8 mouse cellular contexts compared by ENCODE assay signal in genomic region chr11:89303421-89303820, GRCm38 (mm10). TPM values are rescaled to one million over a fixed set of nuclear protein-coding genes. Genes with fewer than 3 reads are reported as not detected.
DNase-seq lines count a peak whose midpoint lies in the region; ATAC-seq and TF ChIP-seq lines count a peak whose summit lies in the region.

No protein-coding gene starts in this region.

- H3K36me3 ChIP-seq in E14TG2a.4 (ENCODE audit: insufficient read depth, low read length), result no peaks in the 10 kb centered on the region
- H3K36me3 ChIP-seq in forebrain, postnatal 0 days (ENCODE audit: insufficient read depth), result no peaks in the 10 kb centered on the region
- H3K36me3 ChIP-seq in lung, embryonic 16.5 days (ENCODE audit: control insufficient read depth, insufficient read depth, low read length), result no peaks in the 10 kb centered on the region

- peaks cover 19% of the 10 kb centered on the region; the same call in 1 of the 2 replicates for H3K4me1 ChIP-seq in E14TG2a.4 (replicated peaks; ENCODE audit: low read depth, low read length)
- H3K4me1 ChIP-seq in forebrain, postnatal 0 days (ENCODE audit: insufficient read depth), result 0 out of 2 replicates have a peak, but pooled peaks cover 10% of the 10 kb centered on the region
- H3K4me1 ChIP-seq in lung, embryonic 16.5 days (replicated peaks; ENCODE audit: control insufficient read depth, insufficient read depth, low read length), result peaks cover 22% of the 10 kb centered on the region

- 5% methylated on average over 16 of the region's 16 CpGs for WGBS in forebrain, postnatal 0 days
- WGBS in lung, embryonic 16.5 days, result 1% methylated on average over 16 of the region's 16 CpGs

- TF ChIP-seq CTCF in E14TG2a.4 (conservative IDR thresholded peaks at IDR 0.05; ENCODE audit: low read length), result peak; percentile 74
- TF ChIP-seq CTCF in forebrain, postnatal 0 days (IDR thresholded peaks at IDR 0.05; ENCODE audit: low read depth), result peak; percentile 99

- H3K27me3 ChIP-seq in E14TG2a.4 (ENCODE audit: insufficient read depth, low read length), result peaks cover 63% of the 10 kb centered on the region
- peaks cover 6% of the 10 kb centered on the region; the same call in 1 of the 2 replicates for H3K27me3 ChIP-seq in forebrain, postnatal 0 days (ENCODE audit: insufficient read depth, low read length)
- H3K27me3 ChIP-seq in lung, embryonic 16.5 days (ENCODE audit: control insufficient read depth, insufficient read depth, low read depth, low read length), result peaks cover 17% of the 10 kb centered on the region

- intact Hi-C loops in heart, postnatal 36 days (cut with DNase I), result loop anchor here (1.0 to 5.0 kb wide), 3 partner anchors 138 to 316 kb away; no protein-coding TSS in a partner anchor

- H3K9me3 ChIP-seq in E14TG2a.4 (ENCODE audit: low read length), result peaks cover 6% of the 10 kb centered on the region
- H3K9me3 ChIP-seq in forebrain, postnatal 0 days (ENCODE audit: low read length), result no peaks in the 10 kb centered on the region
- H3K9me3 ChIP-seq in lung, embryonic 16.5 days (ENCODE audit: control insufficient read depth, low read length), result peaks cover 3% of the 10 kb centered on the region; the same call in 1 of the 2 replicates

- H3K4me3 ChIP-seq in E14TG2a.4 (replicated peaks; ENCODE audit: low read length), result peak overlapping the region; percentile 84
- H3K4me3 ChIP-seq in forebrain, postnatal 0 days (ENCODE audit: low read depth, low read length), result peak overlapping the region; percentile 66; the same call in 1 of the 2 replicates
- H3K4me3 ChIP-seq in lung, embryonic 16.5 days (ENCODE audit: low read length), result peak overlapping the region; percentile 68

- H3K4me2 ChIP-seq in forebrain, postnatal 0 days (ENCODE audit: low read depth), result peak overlapping the region; percentile 90
- H3K4me2 ChIP-seq in lung, embryonic 16.5 days (ENCODE audit: low read depth, low read length), result peak overlapping the region; percentile 97

- no peak overlapping the region for H3K27ac ChIP-seq in forebrain, postnatal 0 days (ENCODE audit: low read depth, low read length)
- H3K27ac ChIP-seq in lung, embryonic 16.5 days (ENCODE audit: low read length), result no peak overlapping the region

- peak; percentile 83 for ATAC-seq in forebrain, postnatal 0 days
- ATAC-seq in lung, embryonic 16.5 days (ENCODE audit: low read depth), result peak; percentile 67

- no peak overlapping the region; the same call in 1 of the 2 replicates for H3K9ac ChIP-seq in forebrain, postnatal 0 days
- no peak overlapping the region; the same call in 1 of the 2 replicates for H3K9ac ChIP-seq in lung, embryonic 16.5 days (ENCODE audit: low read length)

- peak; percentile 62 for DNase-seq in cerebellum, adult 11-12 months
- peak; percentile 94 for DNase-seq in forebrain, postnatal 0 days
- DNase-seq in heart, postnatal 36 days, result peak; percentile 80 to 84
- DNase-seq in layer of hippocampus, adult 8-10 months (ENCODE audit: low spot score in 2 of 2), result peak; percentile 84 to 85
- DNase-seq in ovary, postnatal 10 days (ENCODE audit: low spot score), result peak; percentile 70
- DNase-seq in thymus, postnatal 0 days (ENCODE audit: low spot score), result peak; percentile 91

RNA-seq across cellular contexts. Expression of gene Nog, which starts 1.3 kb away (rescaled TPM):
- 13.3 and 15.2 TPM in 2 replicates for total RNA-seq in forebrain, postnatal 0 days (2014; rRNA removed)
- polyA plus RNA-seq in forebrain, postnatal 0 days (2015; fragmentation: Nextera tagmentation; extraction: Ambion mirVana), result 5.2 TPM in 2 replicates
- under 1 TPM; 0.22 to 0.60 TPM for total RNA-seq in heart, postnatal 36 days (2021)
- total RNA-seq in layer of hippocampus, adult 8-10 months (2022), result 1 to 10 TPM; 6.9 to 8.8 (median 8.4) TPM
- 1.0 and 1.3 TPM in 2 replicates for polyA plus RNA-seq in lung, embryonic 16.5 days (2015; fragmentation: Nextera tagmentation; extraction: Ambion mirVana)
- polyA plus RNA-seq in thymus, postnatal 0 days (2015; fragmentation: Nextera tagmentation; extraction: Ambion mirVana), result 0.08 and 0.16 TPM in 2 replicates
